Mouse (Mus musculus) embryonic fibroblast, embryonic 13.5 days (primary cell): ENCODE measurements at regions not wholly inside any gene's neighbourhood (a gene's known extent, or its start where the extent isn't known, plus 50 kb on each side); places are given as distances from the start of the nearest gene placed in this dataset.

Experiments
- CTCF ChIP-seq: IDR thresholded peaks from 2 replicates; pipeline ENCODE4 v1.5.1; 2011; ENCODE audit warnings: mild to moderate bottlenecking, control low read depth, low read length, moderate library complexity, borderline replicate concordance; ENCODE audit not compliant: insufficient read depth
- POLR2A ChIP-seq: IDR thresholded peaks from 2 replicates; pipeline ENCODE4 v1.6.1; 2011; ENCODE audit warnings: low read depth, mild to moderate bottlenecking, control low read depth, low read length, moderate library complexity

GRCm38 (mm10) chr9:56551376-56552186, 133.2 kb downstream of the Hmg20a start:
- no peak for TF ChIP-seq CTCF
- no peak for TF ChIP-seq POLR2A
